Mouse (Mus musculus): ENCODE results near the gene Ccl25. TPM values are rescaled to one million over a fixed set of nuclear protein-coding genes. Genes with fewer than 3 reads are reported as not detected.
"Not testable (repeated sequence)": the region's sequence is repeated elsewhere in the genome, so short reads cannot be mapped to it uniquely, and the experiment has no call there.

The Ccl25 gene
- polyA plus RNA-seq, 1 experiment from 2014 or later: 840 TPM

DNA sequence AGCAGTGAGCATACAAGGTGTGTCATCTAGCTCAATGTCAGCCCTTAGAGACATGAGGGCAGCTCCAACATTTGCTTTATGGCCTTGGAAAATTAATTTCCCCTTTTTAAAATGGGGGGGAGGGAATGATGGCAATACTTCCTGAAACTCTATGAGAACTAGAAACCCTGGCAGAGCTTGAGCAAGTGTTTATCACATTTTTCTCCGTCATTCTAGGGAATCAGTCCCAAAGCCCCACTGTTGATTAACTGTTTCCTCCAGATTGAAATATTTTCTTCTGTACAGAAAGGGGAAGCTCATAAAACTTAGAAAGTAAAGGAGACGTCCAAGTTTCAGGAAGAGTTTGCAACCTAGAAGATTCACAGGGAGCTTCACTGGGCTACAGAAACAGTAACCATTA, 10.7 kb downstream of the Ccl25 start:
- DNase-seq (ENCODE audit: low spot score): no peak

DNA sequence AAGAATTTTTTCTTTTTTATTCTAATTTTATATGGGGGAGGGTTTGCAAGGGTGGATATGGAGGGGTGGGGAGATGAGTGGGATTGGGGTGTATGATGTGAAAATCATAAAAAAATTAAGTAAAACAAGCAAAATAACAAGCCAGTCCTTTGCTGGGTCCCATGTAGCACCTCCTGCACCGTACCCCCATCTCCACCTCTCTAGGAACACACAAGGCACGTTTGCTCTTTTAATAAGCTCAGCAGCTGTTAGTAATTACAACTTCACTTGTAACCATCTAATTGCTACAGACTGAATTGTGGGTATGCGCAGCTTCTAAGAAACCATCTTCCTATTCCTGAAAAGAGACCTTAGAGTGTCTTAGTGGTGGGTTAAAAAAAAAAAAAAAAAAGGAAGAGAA, 15.2 kb downstream of the Ccl25 start:
- DNase-seq (ENCODE audit: low spot score): no peak

DNA sequence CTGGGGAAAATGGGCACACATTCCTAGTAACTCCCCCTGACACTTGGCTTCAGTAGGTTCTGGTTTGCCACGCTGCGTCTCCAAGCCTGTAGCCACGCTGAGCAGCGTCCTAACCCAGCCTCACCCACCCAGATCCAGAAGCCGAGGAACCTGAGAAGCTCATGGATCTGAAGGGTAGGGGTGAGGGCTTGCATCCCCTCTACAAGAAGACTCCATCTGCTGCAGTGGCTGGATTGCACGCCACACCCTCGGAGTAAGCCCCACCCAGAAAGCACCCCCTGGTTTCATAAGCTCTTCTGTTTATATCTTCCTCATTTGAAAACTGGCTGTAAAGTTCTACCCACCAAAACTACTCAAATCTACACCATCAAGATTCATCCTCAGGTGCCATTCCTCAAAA, 22.7 kb downstream of the Ccl25 start:
- DNase-seq (ENCODE audit: low spot score): no peak

DNA sequence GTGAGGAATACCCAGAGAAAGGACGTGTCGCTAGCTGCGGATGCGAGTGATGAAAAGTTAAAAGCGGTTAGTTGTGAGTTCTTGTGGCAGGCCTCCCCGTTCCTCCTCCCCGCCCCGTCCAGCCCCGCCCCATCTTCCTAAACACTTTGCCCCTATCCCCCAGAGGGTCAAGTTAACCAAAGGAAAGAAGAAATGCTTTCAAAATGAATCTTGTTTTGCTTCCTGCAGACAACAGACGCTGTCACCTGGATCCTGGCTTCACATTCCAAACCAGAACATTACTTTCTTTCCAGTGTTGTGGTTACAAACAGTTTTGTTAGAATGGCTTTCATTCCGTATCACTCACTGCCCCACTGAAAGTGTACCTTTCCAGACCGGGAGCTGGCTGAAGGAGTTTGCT, 23.3 kb downstream of the Ccl25 start:
- DNase-seq (ENCODE audit: low spot score): no peak

DNA sequence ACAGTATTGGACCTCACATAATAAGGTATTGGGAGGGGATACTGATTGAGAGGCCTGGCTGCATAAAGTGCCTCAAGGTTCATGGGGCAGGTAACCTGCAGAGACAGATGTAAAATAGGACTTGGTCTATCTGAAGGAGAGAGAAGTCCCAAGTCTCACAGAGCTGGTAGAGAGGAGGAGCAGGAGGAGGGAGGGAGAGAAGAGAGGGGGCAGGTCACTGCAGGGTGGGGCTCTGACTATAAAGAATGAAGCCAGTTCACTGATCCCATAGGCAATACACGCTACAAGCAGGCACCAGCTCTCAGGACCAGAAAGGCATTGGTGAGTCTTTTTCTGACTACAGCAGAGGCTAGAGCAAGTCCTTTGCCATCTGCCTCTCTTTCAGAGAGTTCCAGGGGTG, 24.3 kb downstream of the Ccl25 start:
- DNase-seq (ENCODE audit: low spot score): no peak

DNA sequence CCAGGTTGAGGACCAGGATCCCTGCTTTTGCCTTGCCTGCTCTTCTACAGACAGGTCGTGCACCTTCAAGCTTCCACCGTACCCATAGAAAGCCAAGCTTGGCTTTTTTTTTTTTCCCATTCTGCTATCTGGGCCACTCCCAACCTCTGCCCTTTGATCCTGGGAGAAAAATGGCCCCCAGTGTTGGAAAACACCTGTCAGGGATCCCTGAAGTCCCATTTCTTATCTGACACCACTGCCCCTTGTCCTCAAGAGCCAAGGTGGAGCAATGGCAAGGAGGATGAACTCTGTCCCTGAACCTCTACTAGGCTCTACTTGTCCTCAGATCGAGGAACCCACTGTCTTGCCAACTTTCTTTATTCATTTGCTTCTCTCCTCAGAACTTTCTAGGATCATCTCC, 25.6 kb downstream of the Ccl25 start:
- no peak for DNase-seq (ENCODE audit: low spot score)

DNA sequence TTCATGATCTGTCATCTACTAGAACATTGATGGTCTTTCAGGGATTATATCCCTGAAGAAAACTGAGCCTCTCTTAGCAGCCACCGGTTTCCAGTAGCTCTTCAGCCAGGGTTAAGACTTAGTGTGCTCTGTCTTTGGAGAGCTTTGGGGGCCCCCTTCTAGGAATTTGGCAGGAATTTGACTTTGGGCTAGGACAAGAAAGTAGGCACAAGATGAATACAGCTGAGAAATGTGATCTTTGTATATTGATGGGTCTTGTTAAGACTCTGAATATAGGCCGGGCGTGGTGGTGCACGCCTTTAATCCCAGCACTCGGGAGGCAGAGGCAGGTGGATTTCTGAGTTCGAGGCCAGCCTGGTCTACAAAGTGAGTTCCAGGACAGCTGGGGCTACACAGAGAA, 27.6 kb downstream of the Ccl25 start:
- not testable (repeated sequence) for DNase-seq (ENCODE audit: low spot score)

DNA sequence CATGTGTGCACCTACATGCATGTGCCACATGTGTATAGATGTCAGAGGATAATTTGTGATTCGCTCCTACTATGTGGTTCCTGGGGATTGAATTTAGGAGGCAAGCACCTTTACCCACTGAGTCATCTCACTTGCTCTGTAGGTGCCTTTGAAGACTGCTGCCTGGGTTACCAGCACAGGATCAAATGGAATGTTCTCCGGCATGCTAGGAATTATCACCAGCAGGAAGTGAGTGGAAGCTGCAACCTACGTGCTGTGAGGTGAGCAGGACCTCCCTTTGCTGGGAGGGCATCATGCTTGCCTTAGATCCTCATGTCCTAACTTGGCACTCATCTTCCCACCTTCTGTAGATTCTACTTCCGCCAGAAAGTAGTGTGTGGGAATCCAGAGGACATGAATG, 28.7 kb downstream of the Ccl25 start:
- DNase-seq (ENCODE audit: low spot score): no peak

DNA sequence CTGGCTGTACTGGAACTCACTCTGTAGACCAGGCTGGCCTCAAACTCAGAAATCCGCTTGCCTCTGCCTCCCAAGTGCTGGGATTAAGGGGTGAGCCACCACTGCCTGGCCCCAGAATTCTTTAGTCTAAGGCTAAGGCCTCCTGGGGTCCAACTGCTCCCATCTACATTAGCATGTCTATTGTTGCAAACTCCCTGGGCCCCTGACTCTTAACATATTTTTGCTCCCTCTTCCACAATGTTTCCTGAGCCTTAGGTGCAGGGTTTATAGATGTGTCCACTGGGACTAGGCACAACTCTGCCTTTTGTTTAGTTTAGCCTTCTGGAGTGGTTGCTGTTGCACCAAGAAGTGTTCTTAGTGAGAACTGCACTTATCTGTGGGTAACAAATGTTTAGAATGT, 29.5 kb downstream of the Ccl25 start:
- no peak for DNase-seq (ENCODE audit: low spot score)

DNA sequence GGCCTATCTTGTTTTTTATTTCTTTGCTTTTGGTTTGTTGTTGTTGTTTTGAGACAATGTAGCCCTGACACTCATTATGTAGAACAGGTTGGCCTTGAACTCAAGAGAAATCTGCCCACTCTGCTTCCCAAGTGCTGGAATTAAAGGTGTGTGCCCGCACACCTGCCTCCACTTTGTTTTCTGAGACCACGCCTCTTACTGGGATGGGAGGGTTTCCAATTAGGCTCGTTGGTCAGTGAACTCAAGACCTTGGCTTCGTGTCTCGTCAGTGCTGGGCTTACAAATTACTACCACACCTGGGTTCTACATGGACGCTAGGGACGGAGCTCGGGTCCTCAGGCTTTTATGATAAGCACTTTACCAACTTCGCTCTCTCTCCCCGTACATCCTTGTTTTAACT, 30.4 kb downstream of the Ccl25 start:
- no peak for DNase-seq (ENCODE audit: low spot score)

DNA sequence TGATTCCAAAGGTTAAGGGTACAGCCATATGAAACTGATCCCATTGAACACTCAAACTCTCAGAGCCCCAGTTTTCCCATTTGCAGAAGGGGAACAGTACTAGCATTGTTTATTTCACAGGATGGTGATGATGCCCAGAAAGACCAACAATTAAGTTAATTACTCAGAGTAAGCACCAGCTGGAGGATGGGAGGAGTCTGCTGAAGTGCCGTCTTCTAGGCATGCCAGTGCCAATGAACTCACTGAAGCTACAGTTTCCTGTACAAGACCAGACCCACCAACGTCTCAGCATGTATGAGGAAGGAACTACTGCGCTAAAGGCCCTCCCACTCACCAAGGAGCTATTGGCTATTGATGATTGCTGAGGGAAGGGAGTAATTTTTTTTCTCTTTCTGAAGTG, 34.4 kb downstream of the Ccl25 start:
- no peak for DNase-seq (ENCODE audit: low spot score)

DNA sequence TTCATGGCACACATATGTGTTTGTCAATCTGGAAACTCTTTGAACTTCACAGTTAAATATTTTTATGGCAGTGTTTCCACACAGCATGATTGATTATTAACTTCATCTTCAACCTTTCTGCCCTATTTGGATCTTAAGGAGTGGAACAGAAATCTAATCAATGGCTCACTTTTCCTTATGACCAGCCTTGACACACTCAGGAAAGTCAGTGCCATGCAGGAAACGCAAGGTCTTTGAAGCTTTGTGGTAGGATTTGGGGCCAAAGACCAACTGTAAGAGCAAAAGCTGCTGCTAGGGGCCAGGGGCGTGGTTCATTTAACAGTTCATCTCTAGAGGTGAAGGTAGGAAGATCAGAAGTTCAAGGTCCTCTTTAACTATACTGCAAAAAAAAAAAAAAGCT, 35.9 kb downstream of the Ccl25 start:
- no peak for DNase-seq (ENCODE audit: low spot score)

DNA sequence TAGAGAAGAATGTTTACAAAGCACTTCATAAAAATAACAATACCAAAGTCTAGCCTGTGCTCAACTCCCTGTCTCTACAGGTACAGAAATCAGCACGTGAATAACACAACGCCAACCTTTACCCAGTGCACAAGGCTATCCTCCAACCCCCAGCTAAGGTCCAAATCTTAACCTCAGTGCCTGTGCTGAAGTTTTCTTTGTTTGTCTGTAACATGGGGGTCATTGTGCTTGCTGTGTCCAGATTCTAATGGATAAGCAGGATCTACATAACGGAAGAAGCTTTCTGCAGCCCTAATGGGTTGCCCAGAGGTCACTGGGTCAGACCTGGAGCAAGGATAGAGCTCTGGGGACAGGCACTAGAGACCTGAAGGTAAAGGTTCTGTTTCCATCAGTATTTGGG, 41.2 kb downstream of the Ccl25 start:
- no peak for DNase-seq (ENCODE audit: low spot score)

DNA sequence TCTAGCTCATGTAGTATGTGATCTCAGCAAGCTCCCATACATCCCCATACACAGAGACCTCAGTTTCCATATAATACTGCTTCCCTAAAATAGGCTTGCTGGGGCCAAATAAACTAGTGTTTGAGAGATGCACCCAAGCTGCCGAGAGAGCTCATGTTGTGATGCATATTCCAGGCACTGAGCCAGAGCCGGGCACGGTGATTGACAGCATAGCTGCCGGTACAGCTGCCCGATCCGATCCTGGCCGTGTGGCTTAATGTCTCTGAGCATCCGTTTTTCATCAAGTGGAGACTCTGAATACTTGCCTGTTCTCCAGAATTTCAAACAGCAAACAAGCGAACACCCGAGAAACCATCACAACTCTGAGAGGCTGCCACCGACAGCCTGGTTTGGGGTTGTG, 42.8 kb downstream of the Ccl25 start:
- DNase-seq (ENCODE audit: low spot score): no peak

DNA sequence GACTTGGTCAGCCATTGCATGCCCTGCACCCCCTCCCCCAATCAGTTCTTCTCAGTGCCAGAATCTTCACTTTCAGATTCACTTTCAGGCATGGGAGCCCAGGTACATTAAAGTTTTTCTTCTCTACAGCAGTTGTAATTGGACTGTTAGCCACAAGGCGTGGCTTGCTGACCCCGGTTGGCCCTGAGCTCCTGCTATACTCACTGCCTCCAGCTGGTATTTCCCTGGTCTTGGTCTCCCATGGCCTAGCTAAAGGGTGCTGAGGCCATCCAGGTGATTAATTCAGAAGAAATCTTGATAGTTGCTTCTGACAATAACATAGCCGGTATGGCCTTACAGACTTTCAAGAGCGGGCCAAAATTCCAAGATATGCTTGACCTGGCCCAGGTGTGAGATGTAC, 43.5 kb downstream of the Ccl25 start:
- DNase-seq (ENCODE audit: low spot score): no peak

DNA sequence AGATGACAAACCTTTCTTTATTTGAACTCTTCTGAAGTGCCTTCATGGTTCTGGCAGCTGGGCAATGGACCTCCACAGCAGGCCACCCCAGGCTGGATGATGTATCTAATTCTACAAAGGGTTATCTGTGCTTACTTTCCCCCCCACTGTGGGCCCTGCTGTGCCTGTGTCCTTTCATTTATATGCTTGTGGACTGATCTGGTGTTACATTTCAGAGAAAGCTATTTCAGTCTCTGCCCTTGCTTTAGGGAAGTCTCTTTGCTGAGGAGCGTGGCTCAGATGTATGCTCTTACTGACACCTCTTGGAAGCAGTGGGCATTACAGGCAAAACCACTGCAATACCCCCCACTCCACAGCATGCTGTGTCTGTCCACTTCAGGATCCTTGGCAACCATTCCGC, 45.1 kb downstream of the Ccl25 start:
- peak; percentile 33 for DNase-seq (ENCODE audit: low spot score)

DNA sequence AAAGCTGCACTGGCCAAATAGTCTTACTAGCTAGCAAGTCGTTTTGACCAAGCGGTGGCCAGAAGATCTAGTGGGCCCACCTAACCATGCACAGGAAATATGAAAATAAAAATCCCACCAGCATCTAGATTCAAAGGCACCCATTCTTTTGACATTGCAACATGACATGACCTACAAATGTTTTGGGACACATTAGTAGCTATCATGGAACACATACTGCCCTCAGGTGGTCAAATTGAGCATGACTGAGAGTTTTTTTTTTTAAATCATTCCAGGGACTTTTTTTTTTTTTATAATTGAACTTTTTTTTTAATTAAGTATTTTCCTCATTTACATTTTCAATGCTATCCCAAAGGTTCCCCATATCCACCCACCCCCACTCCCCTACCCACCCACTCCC, 47.6 kb downstream of the Ccl25 start:
- DNase-seq (ENCODE audit: low spot score): peak; percentile 35

DNA sequence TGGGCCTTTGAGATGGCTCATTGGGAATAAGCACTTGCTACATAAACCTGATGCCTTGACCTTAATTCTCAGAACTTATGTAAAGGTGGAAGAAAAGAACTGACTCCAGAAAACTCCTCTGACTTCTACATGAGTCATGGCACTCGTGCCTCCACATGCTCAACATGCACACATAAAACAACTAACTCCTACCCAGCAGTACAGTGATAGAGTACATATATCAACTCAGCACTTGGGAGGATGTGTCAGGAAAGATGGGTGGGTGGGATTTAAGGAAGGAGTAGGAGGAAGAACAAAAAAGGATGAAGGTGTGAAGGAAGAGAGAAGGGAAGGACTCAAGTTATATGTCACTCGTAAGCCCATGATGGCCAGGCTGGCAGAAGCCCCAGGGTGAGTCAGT, 76.4 kb downstream of the Ccl25 start:
- DNase-seq (ENCODE audit: low spot score): no peak

DNA sequence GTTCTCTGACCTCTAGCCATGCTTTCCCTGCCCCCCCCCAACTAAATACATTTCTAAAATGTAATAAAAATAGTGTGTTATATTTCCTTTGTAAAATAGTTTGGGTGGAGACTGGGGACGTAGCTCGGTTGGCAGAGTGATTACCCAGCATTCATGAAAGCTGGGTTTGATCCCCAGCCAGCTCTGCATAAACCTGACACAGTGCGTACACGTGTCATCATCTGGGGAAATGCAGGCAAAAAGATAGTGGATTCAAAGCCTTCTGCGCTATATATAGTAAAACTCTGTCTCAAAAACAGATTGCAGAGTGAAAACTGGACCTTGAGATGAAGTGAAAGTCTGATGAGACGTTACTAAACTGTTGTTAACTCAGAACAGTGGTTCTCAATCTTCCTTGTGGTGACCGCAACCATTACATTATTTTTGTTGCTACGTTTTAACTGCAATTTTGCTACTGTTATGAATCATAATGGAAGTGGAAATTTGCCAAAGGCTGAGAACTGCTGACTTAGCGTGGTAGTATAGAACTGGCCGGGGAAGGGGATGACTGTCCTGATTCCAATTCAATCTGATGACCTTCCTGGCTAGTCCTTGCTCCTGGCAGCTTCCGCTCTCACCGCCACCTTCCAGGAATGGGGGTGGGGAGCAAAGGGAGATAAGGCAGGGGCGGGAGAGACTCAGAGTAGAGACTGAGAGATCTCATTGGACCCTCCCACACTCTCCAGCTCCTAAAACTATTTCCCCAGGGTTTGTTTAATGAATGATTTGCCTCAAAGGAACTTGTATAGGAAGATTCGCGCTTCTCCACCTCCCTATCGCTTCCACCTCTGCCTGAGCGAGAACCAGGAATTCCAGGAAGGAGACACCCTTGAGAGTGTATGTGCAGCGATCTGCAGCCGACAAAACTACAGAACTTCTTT, 79.2 kb downstream of the Ccl25 start:
- DNase-seq (ENCODE audit: low spot score): no peak

DNA sequence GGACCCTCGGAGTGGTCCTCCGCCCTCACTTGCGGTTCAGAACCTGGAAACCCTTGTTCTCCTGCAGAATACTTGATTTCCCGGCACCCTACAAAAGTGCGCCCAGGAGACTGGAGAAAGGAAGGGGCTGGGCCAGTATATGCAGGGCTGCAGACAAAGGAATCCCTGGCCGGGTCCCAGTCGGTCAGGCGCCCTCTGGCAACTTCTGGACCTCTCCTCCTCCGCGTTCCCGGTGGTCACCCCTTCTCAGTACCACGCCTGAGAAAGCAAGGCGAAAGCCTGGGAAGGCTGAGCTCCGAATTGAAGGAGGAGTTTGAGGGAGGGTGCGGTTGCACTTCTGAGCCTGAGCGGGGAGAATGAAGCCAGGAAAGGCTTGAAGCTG, 79.9 kb downstream of the Ccl25 start:
- DNase-seq (ENCODE audit: low spot score): no peak

DNA sequence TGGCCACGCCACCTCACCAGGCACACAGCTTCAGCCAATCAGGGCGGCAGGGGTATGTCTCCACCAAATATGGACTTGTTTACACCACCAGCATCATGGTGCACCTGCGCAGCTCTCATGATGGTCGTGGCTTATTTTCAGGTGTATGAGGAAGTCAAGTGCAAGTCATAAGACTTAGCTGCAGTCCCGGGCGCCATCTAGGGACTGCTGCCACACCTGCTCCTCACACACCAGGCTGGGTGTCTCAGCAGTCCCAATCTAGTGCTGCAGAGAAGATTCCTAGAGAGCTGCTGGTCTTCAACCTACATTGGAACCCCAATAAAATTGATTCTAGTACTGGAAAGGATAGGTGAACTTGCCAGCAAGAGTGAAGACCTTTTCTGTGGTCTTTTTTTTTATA, 83.4 kb downstream of the Ccl25 start:
- not testable (repeated sequence) for DNase-seq (ENCODE audit: low spot score)

Data from thymus, postnatal 0 days (tissue).